In the genomic region with DNA sequence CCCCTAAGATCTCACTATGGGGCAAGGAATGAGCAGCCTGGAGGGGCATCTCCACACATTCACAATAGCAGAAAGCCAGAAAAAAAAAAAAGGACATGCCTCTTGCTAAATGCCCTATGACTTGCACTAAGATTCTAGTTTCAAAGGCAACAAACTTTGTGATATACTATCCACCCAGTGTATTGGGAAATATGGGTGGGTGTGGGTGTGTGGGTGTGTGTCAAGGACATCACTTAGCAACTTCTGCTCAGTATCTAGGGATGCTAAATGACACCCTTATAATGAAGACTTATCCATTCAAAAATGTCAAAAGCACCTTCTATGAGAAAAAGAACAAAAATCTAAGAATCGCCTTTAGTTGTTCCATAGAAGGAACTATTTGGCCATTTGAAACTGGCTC, we compare ENCODE assay signal across 19 mouse cellular contexts.
"Had no signal": no experiment of that assay in that cellular context is flagged by ENCODE, and none has a peak within 500 bp of the region (broad histone marks: within the 10 kb centered on the region; RNA-seq: fewer than 3 reads in every experiment).

No protein-coding gene starts in this region.

- DNase-seq: kidney, adult 2 months; kidney, postnatal 25 days; lung, adult 18-20 months; lung, postnatal 10 days; right cerebral cortex, postnatal 4 days; thymus, postnatal 25 days had no signal

- H3K4me3 ChIP-seq: layer of hippocampus, adult 2 months; limb, embryonic 12.5 days; limb, embryonic 15.5 days; liver, embryonic 15.5 days; lung, embryonic 15.5 days; megakaryocyte, embryonic 14.5 days; midbrain, embryonic 10.5 days; midbrain, embryonic 13.5 days had no signal

- H3K27ac ChIP-seq: kidney, postnatal 0 days; layer of hippocampus, adult 2 months; limb, embryonic 12.5 days; limb, embryonic 15.5 days; liver, embryonic 15.5 days; lung, embryonic 15.5 days; macrophage; midbrain, embryonic 10.5 days; midbrain, embryonic 13.5 days; stomach, postnatal 0 days had no signal

- ATAC-seq: intestine, embryonic 16.5 days; midbrain, embryonic 13.5 days; midbrain, embryonic 16.5 days had no signal

- H3K4me1 ChIP-seq: liver, embryonic 15.5 days; lung, embryonic 15.5 days; megakaryocyte, embryonic 14.5 days had no signal
